Mouse (Mus musculus): ENCODE measurements around the gene Rnf20.

DNA sequence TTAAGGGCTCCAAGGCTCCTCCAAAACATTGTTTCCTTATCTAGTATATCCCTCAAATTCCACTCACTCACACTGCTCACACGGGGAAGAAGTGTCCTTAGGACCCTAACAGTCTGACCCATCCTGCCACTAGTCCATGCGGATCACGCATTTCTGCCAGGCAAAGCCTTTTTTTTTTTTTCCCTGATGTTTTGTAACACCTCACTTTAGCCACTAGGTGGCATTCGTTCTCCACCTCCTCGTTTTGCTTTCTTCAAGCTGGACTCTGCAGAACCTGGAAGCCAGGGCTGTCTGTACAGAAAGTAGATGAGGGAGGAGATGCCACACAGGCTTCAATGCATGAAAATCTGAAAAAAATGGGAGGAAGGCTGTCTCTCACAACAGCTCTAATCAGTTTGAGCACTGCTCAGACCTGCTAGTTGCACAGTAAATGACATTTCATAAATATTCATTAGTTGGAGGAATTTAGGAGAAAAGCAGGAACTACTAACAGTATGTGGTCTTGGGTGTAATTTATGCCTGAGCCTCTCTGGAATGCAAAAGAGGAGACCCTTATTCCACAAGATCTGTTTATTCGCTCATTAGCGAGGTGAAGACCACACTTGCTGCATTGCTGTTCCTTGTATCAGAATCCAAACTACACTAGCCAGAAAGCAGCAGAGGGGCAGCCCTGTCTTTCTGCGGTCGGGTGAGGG, 56.9 kb downstream of the Rnf20 start:
- no peak for TF ChIP-seq USF1 (IDR thresholded peaks at IDR 0.05; ENCODE audit: low read depth, low read length)
- TF ChIP-seq GATA1 (IDR thresholded peaks at IDR 0.05; ENCODE audit: low read depth, low read length): no peak
- peak; percentile 97 for TF ChIP-seq ZNF384 (IDR thresholded peaks at IDR 0.05; ENCODE audit: low read depth, low read length)
- TF ChIP-seq CTCF (IDR thresholded peaks at IDR 0.05 in 2 of 3, conservative IDR thresholded peaks at IDR 0.05 in 1 of 3; ENCODE audit: control insufficient read depth in 1 of 3, insufficient read depth in 1 of 3, low read depth in 2 of 3, low read length in 3 of 3, poor library complexity in 1 of 3, severe bottlenecking in 1 of 3): peak; percentile 55 to 82 (median 67)
- no peak for TF ChIP-seq TAL1 (IDR thresholded peaks at IDR 0.05; ENCODE audit: low read length)

Measured in MEL (cell line).